Mouse (Mus musculus): ENCODE measurements at regions not wholly inside any gene's neighbourhood (a gene's known extent, or its start where the extent isn't known, plus 50 kb on each side); places are given as distances from the start of the nearest gene placed in this dataset.

- no peak for DNase-seq (ENCODE audit: low read depth, low spot score)
Measured at GRCm38 (mm10) chr3:126292830-126293229, 70.7 kb upstream of the Arsj start.

- no peak for DNase-seq (ENCODE audit: low read depth, low spot score)
Measured at GRCm38 (mm10) chr3:126293645-126294044, 69.8 kb upstream of the Arsj start.

GRCm38 (mm10) chr3:126295932-126296331, 67.6 kb upstream of the Arsj start:
- DNase-seq (ENCODE audit: low read depth, low spot score), result no peak

- DNase-seq (ENCODE audit: low read depth, low spot score), result no peak
Measured at GRCm38 (mm10) chr3:126299257-126299656, 64.2 kb upstream of the Arsj start.

GRCm38 (mm10) chr3:126308303-126308702, 55.2 kb upstream of the Arsj start:
- no peak for DNase-seq (ENCODE audit: low read depth, low spot score)

All from skeletal muscle tissue, adult 2 months (tissue).